In the genomic region with DNA sequence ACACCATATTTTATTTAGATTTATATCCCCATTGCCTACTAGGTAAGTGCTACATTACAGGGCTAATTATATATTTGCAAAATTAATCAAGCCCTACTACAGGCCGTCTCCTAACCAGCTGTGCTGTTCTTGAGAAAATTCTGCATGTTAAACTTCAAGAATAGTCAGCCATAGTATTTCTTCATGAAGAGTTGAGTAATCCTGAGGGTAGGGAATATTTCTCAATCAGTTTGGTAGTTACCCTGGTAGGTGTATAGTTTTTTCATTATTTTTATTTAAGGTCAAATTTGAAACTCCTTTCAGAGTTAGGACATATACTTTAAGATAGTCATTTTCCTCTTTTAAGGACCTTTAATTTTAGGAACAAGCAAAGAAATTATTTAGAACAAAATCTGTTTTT, we compare ENCODE assay signal across 19 mouse cellular contexts. TPM values are rescaled to one million over a fixed set of nuclear protein-coding genes. Genes with fewer than 3 reads are reported as not detected.
DNase-seq lines count a peak whose midpoint lies in the region; ATAC-seq and TF ChIP-seq lines count a peak whose summit lies in the region.
"Had no signal": no experiment of that assay in that cellular context is flagged by ENCODE, and none has a peak within 500 bp of the region (broad histone marks: within the 10 kb centered on the region; RNA-seq: fewer than 3 reads in every experiment).

No protein-coding gene starts in this region.

- H3K36me3 ChIP-seq in liver, embryonic 13.5 days = peaks cover 56% of the 10 kb centered on the region
- peaks cover 31% of the 10 kb centered on the region for H3K36me3 ChIP-seq in liver, embryonic 16.5 days (ENCODE audit: control insufficient read depth, insufficient read depth)

- no peaks in the 10 kb centered on the region for H3K27me3 ChIP-seq in liver, embryonic 13.5 days
- H3K27me3 ChIP-seq in liver, embryonic 16.5 days (ENCODE audit: control insufficient read depth, insufficient read depth, low read depth, low read length) = no peaks in the 10 kb centered on the region
- H3K27me3 ChIP-seq: embryonic facial prominence, embryonic 12.5 days; forebrain, embryonic 15.5 days; heart, embryonic 15.5 days; hindbrain, embryonic 15.5 days had no signal

- H3K4me3 ChIP-seq in liver, embryonic 13.5 days (replicated peaks) = no peak overlapping the region
- no peak overlapping the region for H3K4me3 ChIP-seq in bone marrow macrophage, adult 2 months (ENCODE audit: insufficient read depth, low read length)
- H3K4me3 ChIP-seq in liver, embryonic 16.5 days (ENCODE audit: low read depth, low read length) = no peak overlapping the region
- H3K4me3 ChIP-seq: embryonic facial prominence, embryonic 12.5 days; forebrain, embryonic 15.5 days; heart, adult 2 months; heart, embryonic 15.5 days; hindbrain, embryonic 10.5 days; hindbrain, embryonic 15.5 days had no signal

- no peak for TF ChIP-seq POLR2A in bone marrow macrophage, adult 2 months (IDR thresholded peaks at IDR 0.05; ENCODE audit: borderline replicate concordance, low read depth, low read length)

- 85% methylated on average over 1 of the region's 1 CpGs for WGBS in liver, embryonic 13.5 days (ENCODE audit: insufficient replicate concordance)
- WGBS in liver, embryonic 16.5 days (ENCODE audit: insufficient replicate concordance) = 79% methylated on average over 1 of the region's 1 CpGs

- TF ChIP-seq CTCF in bone marrow macrophage, adult 2 months (IDR thresholded peaks at IDR 0.05; ENCODE audit: low read depth, low read length) = no peak

- no peak for DNase-seq in liver, embryonic 13.5 days
- DNase-seq in liver = no peak
- DNase-seq in kidney, adult 9 months = no peak
- no peak for DNase-seq in ovary, postnatal 10 days (ENCODE audit: low spot score)
- DNase-seq: adrenal gland, adult 8-10 months; adrenal gland, postnatal 36 days; cerebellum, adult 11 months; cerebellum, adult 9-10 months; cerebellum, postnatal 25 days; gastrocnemius, postnatal 36 days; heart, adult 2 months had no signal

- H3K4me2 ChIP-seq in liver, embryonic 13.5 days = no peak overlapping the region
- H3K4me2 ChIP-seq in liver, embryonic 16.5 days (ENCODE audit: low read depth, low read length) = no peak overlapping the region
- H3K4me2 ChIP-seq: embryonic facial prominence, embryonic 12.5 days; forebrain, embryonic 15.5 days; heart, embryonic 11.5 days; heart, embryonic 15.5 days; hindbrain, embryonic 15.5 days had no signal

- peak overlapping the region; percentile 96 for H3K27ac ChIP-seq in liver, embryonic 13.5 days
- peak overlapping the region; percentile 16; the same call in 1 of the 2 replicates for H3K27ac ChIP-seq in bone marrow macrophage, adult 2 months (ENCODE audit: insufficient read depth, low read depth, low read length)
- peak overlapping the region; percentile 30; the same call in 1 of the 2 replicates for H3K27ac ChIP-seq in liver, embryonic 16.5 days (ENCODE audit: low read length)
- H3K27ac ChIP-seq: embryonic facial prominence, embryonic 12.5 days; forebrain, embryonic 15.5 days; heart, adult 2 months; heart, embryonic 15.5 days; hindbrain, embryonic 10.5 days; hindbrain, embryonic 15.5 days had no signal

- H3K9me3 ChIP-seq in liver, embryonic 13.5 days (replicated peaks) = no peaks in the 10 kb centered on the region
- no peaks in the 10 kb centered on the region for H3K9me3 ChIP-seq in liver, embryonic 16.5 days (replicated peaks; ENCODE audit: control insufficient read depth, low read length)
- H3K9me3 ChIP-seq: embryonic facial prominence, embryonic 12.5 days; forebrain, embryonic 15.5 days; heart, embryonic 15.5 days; hindbrain, embryonic 10.5 days; hindbrain, embryonic 15.5 days had no signal

- no peak for ATAC-seq in liver, embryonic 13.5 days (ENCODE audit: low read depth)
- ATAC-seq in liver, embryonic 16.5 days (ENCODE audit: low read depth) = no peak
- ATAC-seq: forebrain, embryonic 15.5 days had no signal

- 0 out of 2 replicates have a peak overlapping the region, but pooled peaks have one; percentile 16 for H3K9ac ChIP-seq in liver, embryonic 13.5 days
- no peak overlapping the region for H3K9ac ChIP-seq in liver, embryonic 16.5 days (ENCODE audit: low read depth, low read length)
- H3K9ac ChIP-seq: embryonic facial prominence, embryonic 12.5 days; forebrain, embryonic 15.5 days; heart, embryonic 15.5 days; hindbrain, embryonic 15.5 days had no signal

- peaks cover 73% of the 10 kb centered on the region for H3K4me1 ChIP-seq in liver, embryonic 13.5 days (replicated peaks)
- peaks cover 53% of the 10 kb centered on the region for H3K4me1 ChIP-seq in bone marrow macrophage, adult 2 months (ENCODE audit: control insufficient read depth, insufficient read depth, low read length)
- H3K4me1 ChIP-seq in liver, embryonic 16.5 days (ENCODE audit: control insufficient read depth, low read depth, low read length) = peaks cover 59% of the 10 kb centered on the region

RNA-seq across cellular contexts. Expression of a gene that starts 3.6 kb away (rescaled TPM):
- 30.3 and 33.0 TPM in 2 replicates for polyA plus RNA-seq in liver, embryonic 13.5 days (2015; fragmentation: Nextera tagmentation; extraction: Ambion mirVana)
- 17.5 and 19.1 TPM in 2 replicates for polyA plus RNA-seq in bone marrow macrophage, adult 2 months (2012; ENCODE audit: insufficient read depth, insufficient read length, missing spikeins)
- polyA plus RNA-seq in liver, embryonic 16.5 days (2015; fragmentation: Nextera tagmentation; extraction: Ambion mirVana) = 24.1 and 28.5 TPM in 2 replicates

RNA-seq across cellular contexts. Expression of a gene that starts 3.6 kb away (rescaled TPM):
- polyA plus RNA-seq in liver, embryonic 13.5 days (2015; fragmentation: Nextera tagmentation; extraction: Ambion mirVana) = 13.2 and 15.1 TPM in 2 replicates
- 8.4 and 11.7 TPM in 2 replicates for polyA plus RNA-seq in bone marrow macrophage, adult 2 months (2012; ENCODE audit: insufficient read depth, insufficient read length, missing spikeins)
- 15.2 and 15.9 TPM in 2 replicates for polyA plus RNA-seq in liver, embryonic 16.5 days (2015; fragmentation: Nextera tagmentation; extraction: Ambion mirVana)

RNA-seq across cellular contexts. Expression of a gene that starts 3.7 kb away (rescaled TPM):
- 0.42 and 0.67 TPM in 2 replicates for polyA plus RNA-seq in liver, embryonic 13.5 days (2015; fragmentation: Nextera tagmentation; extraction: Ambion mirVana)
- polyA plus RNA-seq in bone marrow macrophage, adult 2 months (2012; ENCODE audit: insufficient read depth, insufficient read length, missing spikeins) = not detected in 2 replicates
- 0.70 and 1.1 TPM in 2 replicates for polyA plus RNA-seq in liver, embryonic 16.5 days (2015; fragmentation: Nextera tagmentation; extraction: Ambion mirVana)
- polyA plus RNA-seq: forebrain, embryonic 15.5 days; heart, adult 2 months; heart, embryonic 15.5 days had no signal

RNA-seq across cellular contexts. Expression of a gene that starts 14.3 kb away (rescaled TPM):
- polyA plus RNA-seq in liver, embryonic 13.5 days (2015; fragmentation: Nextera tagmentation; extraction: Ambion mirVana) = 12.8 and 14.2 TPM in 2 replicates
- 63.3 and 82.6 TPM in 2 replicates for polyA plus RNA-seq in bone marrow macrophage, adult 2 months (2012; ENCODE audit: insufficient read depth, insufficient read length, missing spikeins)
- 15.3 and 16.4 TPM in 2 replicates for polyA plus RNA-seq in liver, embryonic 16.5 days (2015; fragmentation: Nextera tagmentation; extraction: Ambion mirVana)

RNA-seq across cellular contexts. Expression of a gene that starts 26.7 kb away (rescaled TPM):
- polyA plus RNA-seq in liver, embryonic 13.5 days (2015; fragmentation: Nextera tagmentation; extraction: Ambion mirVana) = 1.9 and 2.1 TPM in 2 replicates
- polyA plus RNA-seq in bone marrow macrophage, adult 2 months (2012; ENCODE audit: insufficient read depth, insufficient read length, missing spikeins) = not detected in 2 replicates
- 1.5 and 1.7 TPM in 2 replicates for polyA plus RNA-seq in liver, embryonic 16.5 days (2015; fragmentation: Nextera tagmentation; extraction: Ambion mirVana)
- polyA plus RNA-seq: embryonic facial prominence, embryonic 12.5 days; heart, adult 2 months; hindbrain, embryonic 10.5 days had no signal

Comparison
In these comparisons a context has a peak if more than half of its experiments do, and no peak if none do; other contexts are left out.
1. H3K27ac ChIP-seq: peak in every context shown above with its lines; median percentile 96 in liver, embryonic 13.5 days; 30 in liver, embryonic 16.5 days; 16 in bone marrow macrophage, adult 2 months.